Mouse (Mus musculus) embryonic facial prominence, embryonic 11.5 days (tissue): ENCODE data around the gene Mlph. TPM values are rescaled to one million over a fixed set of nuclear protein-coding genes. Genes with fewer than 3 reads are reported as not detected.

Source experiments
- ATAC-seq: fragments of 200-750 bp; cut with Nextera tagmentation; replicated peaks from 2 replicates; pipeline ENCODE4 v1.8.0; 2017; ENCODE audit warnings: low read depth; ENCODE audit not compliant: insufficient number of reproducible peaks, low FRiP score, low TSS enrichment
- DNase-seq: peaks from one replicate; pipeline ENCODE4 v3.0.0-alpha.2; 2015; ENCODE audit warnings: low spot score
- H3K27ac ChIP-seq: fragments of 300-500 bp; sonication (generic); replicated peaks from 2 replicates; pipeline ENCODE4 v1.5.1; 2014; ENCODE audit warnings: mild to moderate bottlenecking, low read depth, low read length, control low read depth
- H3K27me3 ChIP-seq: fragments of 300-500 bp; sonication (generic); 2 replicates; pipeline ENCODE4 v1.6.1; 2014; ENCODE audit warnings: mild to moderate bottlenecking, low read length, moderate library complexity, mixed read lengths; ENCODE audit not compliant: control insufficient read depth, insufficient read depth
- H3K36me3 ChIP-seq: fragments of 300-500 bp; sonication (generic); replicated peaks from 2 replicates; pipeline ENCODE4 v1.6.1; 2014; ENCODE audit warnings: low read depth, mild to moderate bottlenecking, low read length, moderate library complexity, mixed read lengths; ENCODE audit not compliant: control insufficient read depth, insufficient read depth
- H3K4me1 ChIP-seq: fragments of 300-500 bp; sonication (generic); 2 replicates; pipeline ENCODE4 v1.6.1; 2014; ENCODE audit warnings: low read length, mixed read lengths; ENCODE audit not compliant: control insufficient read depth, insufficient read depth
- H3K4me2 ChIP-seq: fragments of 300-500 bp; sonication (generic); 2 replicates; pipeline ENCODE4 v1.6.1; 2014; ENCODE audit warnings: low read depth, mild to moderate bottlenecking, control low read depth, low read length, moderate library complexity
- H3K4me3 ChIP-seq: fragments of 300-500 bp; sonication (generic); 2 replicates; pipeline ENCODE4 v1.5.1; 2014; ENCODE audit warnings: low read depth, low read length, control low read depth
- H3K9ac ChIP-seq: fragments of 300-500 bp; sonication (generic); replicated peaks from 2 replicates; pipeline ENCODE4 v1.6.1; 2014; ENCODE audit warnings: mild to moderate bottlenecking, control low read depth, low read length
- H3K9me3 ChIP-seq: fragments of 300-500 bp; sonication (generic); replicated peaks from 2 replicates; pipeline ENCODE4 v1.6.1; 2016; ENCODE audit warnings: mild to moderate bottlenecking, low read length, inconsistent platforms, mixed read lengths; ENCODE audit not compliant: control insufficient read depth
- WGBS: fragments of 180-500 bp; shearing (Covaris S2); extraction: QIAGEN DNeasy Blood & Tissue Kit; methylation state at CpG from one replicate; pipeline ENCODE4 v1.1.7; 2014; 5-methylcytosine and 5-hydroxymethylcytosine counted together
- polyA plus RNA-seq: library from polyadenylated mRNA; unstranded; fragments of >200 nt; fragmentation: Nextera tagmentation; extraction: Ambion mirVana; gene quantifications from 2 replicates; pipeline ENCODE4 v1.2.1, GENCODE M21; 2014

The Mlph gene
- polyA plus RNA-seq, 1 experiment from 2014 or later = 0.07 TPM

GRCm38 (mm10) chr1:90962526-90962925 lies 47.6 kb downstream of the Mlph start:
- no peaks in the 10 kb centered on the region for H3K36me3 ChIP-seq
- H3K27me3 ChIP-seq = no peaks in the 10 kb centered on the region
- no peak overlapping the region for H3K4me2 ChIP-seq
- H3K4me1 ChIP-seq = no peaks in the 10 kb centered on the region; the same call in 1 of the 2 replicates
- no peak overlapping the region for H3K27ac ChIP-seq
- no peaks in the 10 kb centered on the region for H3K9me3 ChIP-seq
- DNase-seq = no peak
- WGBS = 47% methylated on average over 4 of the region's 4 CpGs
- ATAC-seq = no peak
- no peak overlapping the region for H3K4me3 ChIP-seq
- H3K9ac ChIP-seq = no peak overlapping the region

DNA sequence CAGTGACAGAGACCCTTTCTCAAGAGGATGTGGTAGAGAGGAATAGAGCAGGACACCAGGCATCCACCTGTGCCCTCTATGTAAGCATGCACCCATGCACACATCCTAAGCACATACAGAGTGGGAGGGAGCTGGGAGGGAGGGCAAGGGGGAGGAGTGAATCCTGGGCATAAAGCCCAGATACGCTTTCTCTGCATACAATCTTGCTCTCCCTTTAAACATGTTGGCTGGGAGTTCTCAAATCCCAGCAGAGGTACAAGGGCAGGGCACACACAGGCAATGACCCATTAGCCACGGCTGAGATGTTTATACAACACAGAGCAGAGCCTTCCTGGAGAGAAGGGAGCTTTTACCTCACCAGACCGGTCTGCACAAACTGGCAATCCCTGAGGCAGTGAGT lies 48.1 kb downstream of the Mlph start:
- Histone ChIP-seq H3K36me3 (no peaks in the 10 kb centered on the region), H3K9me3 (no peaks in the 10 kb centered on the region), H3K4me2 (no peak overlapping the region), H3K4me1 (no peaks in the 10 kb centered on the region; the same call in 1 of the 2 replicates), H3K9ac (no peak overlapping the region), H3K27ac (no peak overlapping the region), H3K4me3 (no peak overlapping the region), H3K27me3 (no peaks in the 10 kb centered on the region)
- DNase-seq (no peak), ATAC-seq (no peak)
- 23% methylated on average over 3 of the region's 3 CpGs for WGBS

DNA sequence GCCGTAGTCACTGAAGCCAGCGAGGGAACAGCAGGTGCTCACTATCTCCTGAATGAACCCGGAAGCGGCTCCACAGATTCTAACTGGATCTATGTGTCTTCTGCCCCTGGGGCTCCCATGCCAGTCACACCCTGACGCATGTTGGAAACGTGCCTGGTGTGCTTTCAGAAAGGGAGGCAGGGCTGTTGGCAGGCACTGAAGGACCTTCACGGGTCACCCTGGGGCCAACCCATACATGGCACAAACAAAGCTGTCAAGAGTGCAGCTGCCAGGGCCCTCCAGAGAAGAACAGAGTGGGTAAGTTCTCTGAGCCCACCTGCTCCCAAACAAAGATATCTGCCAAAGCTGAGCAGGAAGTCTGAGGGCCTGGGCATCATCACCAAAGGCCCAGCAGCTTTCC lies 52.7 kb downstream of the Mlph start:
- no peak for DNase-seq
- H3K4me1 ChIP-seq = peaks cover under 1% of the 10 kb centered on the region
- H3K9ac ChIP-seq = no peak overlapping the region
- H3K27me3 ChIP-seq = no peaks in the 10 kb centered on the region
- no peak overlapping the region for H3K27ac ChIP-seq
- H3K4me2 ChIP-seq = no peak overlapping the region
- H3K36me3 ChIP-seq = no peaks in the 10 kb centered on the region
- H3K9me3 ChIP-seq = no peaks in the 10 kb centered on the region
- no peak overlapping the region for H3K4me3 ChIP-seq
- no peak for ATAC-seq
- 75% methylated on average over 7 of the region's 7 CpGs for WGBS

- 84% methylated on average over 4 of the region's 4 CpGs for WGBS
- H3K4me1 ChIP-seq = peaks cover 4% of the 10 kb centered on the region
- H3K36me3 ChIP-seq = no peaks in the 10 kb centered on the region
- no peak overlapping the region for H3K4me3 ChIP-seq
- no peaks in the 10 kb centered on the region for H3K27me3 ChIP-seq
- no peaks in the 10 kb centered on the region for H3K9me3 ChIP-seq
- H3K4me2 ChIP-seq = no peak overlapping the region
- ATAC-seq (no peak), DNase-seq (no peak)
- H3K9ac ChIP-seq = no peak overlapping the region
- H3K27ac ChIP-seq = no peak overlapping the region
Measured at GRCm38 (mm10) chr1:90968649-90969048, 53.8 kb downstream of the Mlph start.

DNA sequence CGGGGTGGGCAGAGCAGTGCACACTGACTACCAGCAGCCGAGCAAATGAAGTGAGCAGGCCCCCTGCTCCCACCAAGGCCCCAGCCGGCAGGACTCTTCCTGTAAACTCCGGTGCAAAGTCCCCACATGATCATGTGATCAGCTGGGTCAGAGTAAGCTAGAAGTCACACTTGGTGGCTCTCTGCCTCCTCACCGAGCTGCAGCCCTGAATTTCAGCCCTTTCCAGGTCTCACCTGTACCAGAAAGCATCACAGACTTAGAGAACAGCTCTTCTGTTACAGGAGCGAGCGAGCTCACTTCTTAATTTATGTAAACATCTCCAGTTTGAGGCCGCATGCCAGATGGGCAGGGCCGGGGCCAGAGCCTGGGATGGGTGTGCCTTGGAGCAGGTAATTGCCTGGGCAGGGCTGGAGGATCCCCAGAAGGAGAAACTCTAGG lies 54.5 kb downstream of the Mlph start, which contains the start of gene Rab17:
Gene Rab17 (minus strand): TSS at position 315 of the 438 bp plus-strand sequence.
- H3K36me3 ChIP-seq = no peaks in the 10 kb centered on the region
- peaks cover 4% of the 10 kb centered on the region for H3K4me1 ChIP-seq
- H3K27ac ChIP-seq = no peak within 1 kb of the TSS
- no peak within 1 kb of the TSS for H3K4me3 ChIP-seq
- H3K9me3 ChIP-seq = no peaks in the 10 kb centered on the region
- WGBS = 27% methylated on average over 9 of the region's 9 CpGs
- DNase-seq = no peak
- 0 out of 2 replicates have a peak within 1 kb of the TSS, but pooled peaks have one; percentile 1 for H3K9ac ChIP-seq
- no peak for ATAC-seq
- no peak within 1 kb of the TSS for H3K4me2 ChIP-seq
- H3K27me3 ChIP-seq = no peaks in the 10 kb centered on the region

DNA sequence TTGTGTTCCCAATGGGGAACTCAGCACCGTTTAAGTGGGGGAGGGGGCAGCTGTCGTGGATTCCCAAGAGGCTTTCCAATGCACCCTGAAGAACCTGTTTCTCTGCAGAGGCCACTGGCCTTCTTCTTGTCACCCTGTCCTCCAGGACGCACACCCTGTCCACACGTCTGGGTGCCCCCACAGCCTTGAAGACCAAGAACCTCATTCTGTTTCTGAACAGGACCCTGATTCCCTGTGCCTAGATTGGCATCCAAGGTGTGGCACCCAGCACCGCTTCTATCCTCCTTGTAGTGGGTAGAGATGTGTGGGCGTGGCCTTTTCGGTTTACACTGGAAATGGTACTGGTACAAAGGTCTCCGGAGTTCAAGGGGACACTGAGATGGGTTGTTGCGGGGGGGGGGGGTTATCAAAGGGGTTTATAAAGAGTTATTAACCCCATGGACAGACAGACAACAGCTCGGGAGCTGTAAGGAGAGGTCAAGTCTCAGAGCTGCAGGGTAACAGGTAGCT lies 55.1 kb downstream of the Mlph start:
- WGBS = 76% methylated on average over 10 of the region's 10 CpGs
- no peak for ATAC-seq
- Histone ChIP-seq H3K9me3 (no peaks in the 10 kb centered on the region), H3K4me1 (peaks cover 6% of the 10 kb centered on the region), H3K27me3 (no peaks in the 10 kb centered on the region), H3K27ac (no peak overlapping the region), H3K4me3 (no peak overlapping the region), H3K9ac (no peak overlapping the region), H3K4me2 (no peak overlapping the region), H3K36me3 (no peaks in the 10 kb centered on the region)
- DNase-seq = no peak

DNA sequence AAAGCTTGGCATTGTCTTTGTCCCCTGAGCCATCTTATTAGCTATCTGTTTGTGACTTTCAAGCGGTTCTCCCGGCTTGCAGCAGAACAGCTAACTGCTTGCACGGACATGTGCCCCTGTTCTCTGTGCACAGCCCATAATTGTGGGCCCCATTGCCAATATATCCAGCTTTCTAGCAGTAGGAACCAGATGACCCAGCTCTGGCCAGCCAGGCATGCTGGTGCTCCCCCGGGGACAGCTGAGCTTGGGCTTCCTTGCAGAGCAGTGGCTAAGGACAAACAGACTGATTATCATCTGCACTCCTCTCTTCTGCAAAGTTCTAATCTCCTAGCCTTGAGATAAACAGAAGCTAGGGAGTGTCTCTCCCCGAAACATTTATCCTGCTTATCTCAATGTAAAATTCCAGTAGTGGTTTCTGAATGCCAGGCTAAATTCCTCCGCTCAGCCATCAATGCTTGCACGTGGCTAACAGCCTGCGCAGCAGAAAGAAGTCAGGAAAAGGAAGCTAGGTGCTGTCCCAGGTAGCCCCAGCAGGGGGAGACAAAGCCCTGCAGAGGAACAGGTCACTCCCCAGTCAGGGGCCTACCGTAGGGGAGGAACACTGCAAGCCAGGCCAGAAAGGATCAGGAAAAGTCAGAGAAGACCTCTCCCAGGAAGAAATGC lies 58.2 kb downstream of the Mlph start:
- H3K36me3 ChIP-seq = no peaks in the 10 kb centered on the region
- H3K9me3 ChIP-seq = no peaks in the 10 kb centered on the region
- peak; percentile 36; the same call in 1 of the 2 replicates for ATAC-seq
- 14% methylated on average over 9 of the region's 9 CpGs for WGBS
- no peak overlapping the region for H3K27ac ChIP-seq
- H3K9ac ChIP-seq = no peak overlapping the region
- H3K4me1 ChIP-seq = peaks cover 8% of the 10 kb centered on the region
- H3K27me3 ChIP-seq = no peaks in the 10 kb centered on the region
- DNase-seq = peak; percentile 95
- no peak overlapping the region for H3K4me2 ChIP-seq
- H3K4me3 ChIP-seq = no peak overlapping the region

DNA sequence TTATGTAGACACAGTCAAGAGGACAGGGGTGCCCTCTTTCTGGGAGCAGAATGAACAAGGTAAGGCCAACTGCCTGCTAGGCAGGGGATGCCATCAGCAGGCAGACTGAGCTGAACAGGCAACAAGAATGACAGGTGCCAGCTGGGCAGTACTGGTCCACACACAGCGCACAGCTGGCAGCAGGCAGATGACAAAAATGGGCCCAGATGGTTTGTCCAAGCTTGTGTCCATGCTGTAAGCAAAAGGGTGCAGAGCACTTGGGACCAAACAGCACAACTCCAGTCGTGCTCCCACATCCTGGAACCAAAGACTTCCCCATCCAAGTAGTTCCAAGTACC lies 58.7 kb downstream of the Mlph start:
- Histone ChIP-seq H3K4me2 (no peak overlapping the region), H3K9ac (no peak overlapping the region), H3K4me3 (no peak overlapping the region), H3K27me3 (no peaks in the 10 kb centered on the region), H3K4me1 (peaks cover 8% of the 10 kb centered on the region), H3K36me3 (no peaks in the 10 kb centered on the region), H3K9me3 (no peaks in the 10 kb centered on the region), H3K27ac (no peak overlapping the region)
- peak; percentile 14; the same call in 1 of the 2 replicates for ATAC-seq
- 79% methylated on average over 2 of the region's 2 CpGs for WGBS
- DNase-seq = no peak
